Mouse (Mus musculus) inflammation-experienced regulatory T-cells, adult 16 weeks (primary cell): ENCODE results near the gene Morc4. TPM values are rescaled to one million over a fixed set of nuclear protein-coding genes. Genes with fewer than 3 reads are reported as not detected.

Experiments
- polyA plus RNA-seq: library from polyadenylated mRNA; unstranded; fragments of 100-300 nt; shearing (Covaris generic); gene quantifications from one replicate; pipeline ENCODE4 v1.2.1, GENCODE M21; 2017

Morc4 gene
- not detected for polyA plus RNA-seq

DNA sequence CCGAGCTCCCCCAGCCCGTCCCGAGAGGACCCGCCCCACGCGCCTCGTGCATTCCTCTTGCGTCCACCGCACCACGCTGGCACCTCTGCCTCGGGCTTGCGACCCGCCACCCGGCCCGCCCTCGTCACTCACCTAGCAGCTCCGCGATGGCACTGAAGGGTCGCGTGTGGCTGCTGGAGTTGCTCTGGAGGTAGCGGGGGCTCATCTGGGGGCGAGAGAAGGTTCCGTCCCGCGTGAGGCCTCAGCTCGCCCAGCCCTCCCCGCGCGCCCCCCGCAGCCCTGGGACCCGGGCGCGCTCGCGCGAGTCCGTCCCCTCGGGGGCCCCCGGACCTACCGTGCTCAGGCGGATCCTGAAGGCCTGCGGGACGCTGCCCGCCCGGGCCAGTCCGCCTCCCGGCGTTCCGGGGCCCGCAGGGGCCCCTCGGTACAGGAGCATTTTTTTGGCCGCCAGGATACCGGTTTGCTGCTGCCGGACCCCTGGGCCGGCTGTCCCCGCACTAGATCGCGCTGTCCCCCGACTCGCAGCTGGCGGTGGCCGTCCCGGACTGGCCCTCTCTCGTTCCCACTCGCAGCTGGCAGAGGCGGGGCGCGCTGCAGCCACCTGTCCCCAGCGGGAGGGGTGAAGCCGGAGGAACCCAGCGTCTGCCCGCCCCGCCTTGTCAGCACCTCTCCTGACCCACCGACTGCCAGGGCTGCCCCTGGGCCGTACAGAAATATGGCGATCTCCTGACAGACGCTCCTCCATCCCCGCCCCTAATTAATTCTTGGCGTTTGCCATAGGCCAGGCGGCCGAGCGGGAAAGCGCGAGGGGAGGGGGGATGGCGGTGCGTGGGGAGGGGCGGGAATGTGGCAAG is at the start of gene Morc4:
Gene Morc4 (minus strand): TSS at position 740 of the 854 bp plus-strand sequence.

DNA sequence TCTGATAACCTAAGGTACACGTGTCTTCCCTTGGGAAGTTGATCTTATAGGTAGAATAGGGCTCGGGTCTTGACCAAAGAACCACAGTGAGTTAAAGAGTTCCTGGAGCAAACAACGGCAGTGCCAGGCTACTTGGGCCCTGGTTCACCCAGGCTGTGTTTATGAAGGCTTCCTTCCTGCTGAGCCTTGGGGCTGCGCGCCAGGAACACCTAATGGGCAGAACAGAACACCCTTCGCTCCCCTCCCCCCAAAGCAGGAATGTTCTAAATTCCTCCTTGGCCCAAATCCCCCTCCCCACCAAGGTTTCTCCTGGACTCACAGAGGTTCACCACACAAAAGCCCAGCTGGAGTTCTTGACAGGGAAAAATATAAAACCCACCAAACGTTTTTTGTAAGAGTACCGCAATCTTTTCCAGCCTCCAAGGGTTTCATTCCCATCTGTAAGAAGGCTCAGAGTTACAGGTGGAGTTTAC is 71.0 kb downstream of the Morc4 start, which contains the start of gene Cldn2:
Gene Cldn2 (plus strand): TSS at position 423 of the 473 bp plus-strand sequence.

DNA sequence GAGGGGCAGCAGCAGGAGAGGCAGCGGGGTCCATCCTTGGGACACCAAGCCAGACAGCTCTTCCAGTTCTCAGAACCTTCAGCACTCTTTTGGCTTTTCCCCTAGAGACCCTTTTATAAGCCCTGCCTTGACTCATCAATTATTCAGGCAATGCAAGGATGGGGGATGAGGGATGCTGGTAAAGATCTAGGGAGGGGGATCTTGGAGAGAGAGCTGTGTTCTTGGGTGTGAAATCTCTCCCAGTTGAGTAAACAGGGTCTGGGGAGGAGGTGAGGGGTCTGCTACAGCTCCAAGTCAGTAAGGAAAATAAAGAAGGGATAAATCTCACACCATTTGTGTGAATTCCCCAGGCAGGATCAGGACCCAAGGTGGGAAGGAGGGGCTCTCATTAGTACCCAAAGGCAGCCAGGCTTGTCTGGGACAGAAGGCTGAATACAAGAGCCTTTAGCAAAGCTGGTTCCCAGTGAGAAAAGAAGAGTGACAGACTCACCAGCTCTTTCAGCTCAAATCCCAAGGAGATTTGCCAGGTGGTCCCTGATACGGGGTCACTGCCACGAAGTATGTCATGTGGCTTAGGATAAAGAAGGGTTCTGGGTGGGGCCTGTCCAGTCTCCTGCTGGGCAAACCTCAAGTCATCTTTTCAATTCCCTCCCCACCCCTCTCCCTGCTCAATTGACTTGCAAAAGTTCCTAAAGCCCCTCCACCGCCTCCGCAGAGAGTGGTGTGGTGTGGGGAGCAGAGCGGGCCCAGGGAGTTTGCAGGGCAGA is 89.0 kb downstream of the Morc4 start, which contains the start of gene Ripply1:
Gene Ripply1 (minus strand): TSS at position 76 of the 767 bp plus-strand sequence.

Other genes starting within 250 kb of the Morc4 start
- gene Tbc1d8b, start 186.7 kb downstream of the Morc4 start, polyA plus RNA-seq, result 13.8 TPM
- 0.61 TPM for gene Gm15013, start 157.2 kb downstream of the Morc4 start, polyA plus RNA-seq
- gene Ripply1, start 89.3 kb downstream of the Morc4 start, polyA plus RNA-seq, result not detected
- gene Cldn2, start 70.8 kb downstream of the Morc4 start, polyA plus RNA-seq, result not detected
- gene Rbm41, start 126.9 kb upstream of the Morc4 start, polyA plus RNA-seq, result 11.8 TPM
- gene Nup62cl, start 191.0 kb upstream of the Morc4 start, polyA plus RNA-seq, result not detected
- not detected for gene Pih1h3b, start 191.2 kb upstream of the Morc4 start, polyA plus RNA-seq